Mouse (Mus musculus) lung, postnatal 4 days (tissue): ENCODE measurements at regions not wholly inside any gene's neighbourhood (a gene's known extent, or its start where the extent isn't known, plus 50 kb on each side); places are given as distances from the start of the nearest gene placed in this dataset.

Source experiments
- DNase-seq, 2 experiments: peaks; one replicate each; pipeline ENCODE4 v3.0.0; 2021

- DNase-seq = peak; percentile 19 to 25
Measured at GRCm38 (mm10) chr13:90738513-90738912, 166.6 kb downstream of the Atp6ap1l start.

- no peak for DNase-seq
Measured at GRCm38 (mm10) chr13:90733265-90733664, 171.9 kb downstream of the Atp6ap1l start.

GRCm38 (mm10) chr13:90729078-90729477 is 176.1 kb downstream of the Atp6ap1l start:
- no peak for DNase-seq

DNA sequence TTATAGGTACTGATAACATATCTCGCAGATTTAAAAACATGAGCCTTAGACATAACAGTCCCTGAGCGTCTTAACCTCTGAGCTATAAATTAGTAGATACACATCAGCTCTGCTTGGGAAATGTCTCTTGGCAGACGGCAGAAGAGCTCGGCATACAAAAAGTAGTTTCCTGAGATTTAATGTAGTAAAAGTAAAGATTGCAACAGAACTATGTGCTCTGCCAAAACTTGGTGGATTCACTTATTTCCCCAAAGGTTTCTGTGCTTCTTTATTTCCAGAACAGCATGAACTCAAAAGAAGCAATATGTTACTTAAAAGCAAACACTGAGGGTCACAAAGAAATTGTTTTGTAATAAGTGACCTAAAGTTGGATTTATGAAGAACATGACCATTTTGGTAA is 177.3 kb downstream of the Atp6ap1l start:
- DNase-seq = no peak

- peak; percentile 6 to 47 for DNase-seq
Measured at GRCm38 (mm10) chr13:90725053-90725827, 179.9 kb downstream of the Atp6ap1l start.

DNA sequence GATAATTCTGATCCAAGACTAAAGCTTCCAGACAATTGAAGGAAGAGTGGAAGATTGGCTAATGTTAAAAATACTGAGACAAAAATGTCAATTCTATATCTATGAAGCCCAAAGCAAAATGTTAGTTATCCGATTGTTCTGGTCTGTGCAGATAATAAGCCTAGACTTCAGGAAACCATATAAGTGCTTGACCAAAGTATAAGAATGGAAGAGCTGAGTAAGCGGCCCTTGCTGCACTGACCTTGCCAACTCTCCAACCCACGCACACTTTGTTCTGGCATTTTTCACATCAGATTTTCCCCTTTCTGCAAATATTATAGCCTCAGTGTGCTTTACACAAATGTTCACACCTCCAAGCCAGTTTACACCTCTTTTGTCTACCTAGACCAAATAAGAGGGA is 180.6 kb downstream of the Atp6ap1l start:
- no peak for DNase-seq

GRCm38 (mm10) chr13:90723533-90723898 is 181.6 kb downstream of the Atp6ap1l start:
- no peak for DNase-seq

GRCm38 (mm10) chr13:90722599-90723532 is 182.3 kb downstream of the Atp6ap1l start:
- no peak for DNase-seq

DNA sequence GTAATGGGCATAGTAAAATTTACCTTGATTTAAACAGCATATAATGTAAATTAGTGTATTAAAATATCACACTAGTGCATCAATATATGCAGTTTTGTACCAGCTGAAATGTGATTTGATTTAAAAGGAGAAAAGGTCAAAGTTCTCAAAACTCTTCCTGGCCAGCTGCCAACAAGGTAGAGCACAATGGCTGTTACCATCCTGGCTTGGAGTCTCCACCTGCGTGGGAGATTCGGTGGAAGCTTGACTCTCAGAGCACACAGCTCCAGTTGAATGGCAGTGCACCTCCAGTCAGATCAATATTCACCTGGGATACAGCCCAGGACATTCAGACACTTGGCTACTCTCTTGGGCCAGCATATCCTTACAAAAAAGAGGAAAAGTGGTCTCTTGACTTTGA is 220.8 kb downstream of the Atp6ap1l start:
- DNase-seq = no peak

GRCm38 (mm10) chr13:90679162-90680010 is 225.8 kb downstream of the Atp6ap1l start:
- DNase-seq = no peak

DNA sequence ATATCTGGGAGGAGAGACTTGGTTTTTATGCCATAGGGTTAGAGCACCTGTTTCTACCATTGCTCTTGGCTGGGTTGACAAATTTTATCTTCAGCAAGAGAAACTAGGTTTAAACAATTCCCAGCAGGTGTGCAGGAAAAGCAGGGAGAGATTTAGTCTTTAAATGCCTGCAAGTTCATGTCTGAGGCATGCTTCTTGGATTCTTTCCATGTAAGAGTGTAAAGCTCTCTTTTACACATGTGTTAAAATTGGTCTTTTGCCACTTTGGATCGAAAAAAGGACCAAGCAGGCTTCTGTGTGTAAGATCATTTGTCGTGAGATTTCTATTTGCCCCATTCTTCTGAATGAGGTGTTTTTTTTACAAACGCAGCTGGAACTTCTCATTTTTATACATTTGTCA is 231.3 kb downstream of the Atp6ap1l start:
- no peak for DNase-seq

GRCm38 (mm10) chr13:90673079-90673478 is 232.1 kb downstream of the Atp6ap1l start:
- no peak for DNase-seq

GRCm38 (mm10) chr13:90661567-90662141 is 243.5 kb downstream of the Atp6ap1l start:
- DNase-seq = no peak

DNA sequence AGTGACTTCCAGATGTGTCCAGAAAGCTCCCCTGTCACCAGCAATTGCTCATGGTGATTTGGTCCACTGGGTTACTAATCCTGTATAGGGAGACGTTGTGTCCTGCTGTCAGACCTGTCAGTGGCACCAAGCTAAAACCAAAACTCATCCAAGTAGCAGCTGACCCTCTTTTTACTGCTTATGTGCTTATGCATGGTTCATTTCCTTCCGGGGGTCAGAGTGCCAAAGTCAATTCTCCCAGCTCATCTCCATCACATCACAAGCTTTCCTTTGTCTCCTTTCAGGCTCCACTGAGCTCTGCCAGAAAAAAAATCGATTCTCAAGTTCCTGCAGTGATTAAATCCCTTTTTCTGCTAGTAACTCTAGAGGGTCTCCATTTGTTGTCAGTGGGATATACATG is 244.2 kb downstream of the Atp6ap1l start:
- no peak for DNase-seq

- DNase-seq = no peak
Measured at GRCm38 (mm10) chr13:90659087-90659486, 246.1 kb downstream of the Atp6ap1l start.

GRCm38 (mm10) chr13:90646356-90646755 is 258.8 kb downstream of the Atp6ap1l start:
- DNase-seq = no peak

- DNase-seq = no peak
Measured at GRCm38 (mm10) chr13:90644216-90644615, 260.9 kb downstream of the Atp6ap1l start.

GRCm38 (mm10) chr13:90643575-90644215 is 261.5 kb downstream of the Atp6ap1l start:
- no peak for DNase-seq

DNA sequence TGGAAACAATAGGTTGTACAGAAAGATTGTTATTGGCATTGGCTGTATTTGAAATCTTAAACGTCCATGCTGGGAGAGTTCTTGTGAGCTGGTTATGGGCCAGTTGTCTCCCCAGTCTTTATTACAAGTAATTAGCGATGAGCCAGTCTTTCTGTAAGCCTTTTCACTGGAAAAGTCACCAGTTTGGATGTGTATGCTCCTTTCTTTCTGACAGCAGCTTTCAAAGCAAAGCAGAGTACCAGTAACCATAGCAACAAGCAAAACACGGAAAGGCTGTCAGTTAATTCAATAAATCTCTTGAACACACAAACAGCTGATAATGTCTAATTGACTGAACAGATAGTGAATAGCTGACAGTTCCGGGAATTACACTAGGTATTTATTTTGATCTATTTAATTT is 262.0 kb downstream of the Atp6ap1l start:
- no peak for DNase-seq

DNA sequence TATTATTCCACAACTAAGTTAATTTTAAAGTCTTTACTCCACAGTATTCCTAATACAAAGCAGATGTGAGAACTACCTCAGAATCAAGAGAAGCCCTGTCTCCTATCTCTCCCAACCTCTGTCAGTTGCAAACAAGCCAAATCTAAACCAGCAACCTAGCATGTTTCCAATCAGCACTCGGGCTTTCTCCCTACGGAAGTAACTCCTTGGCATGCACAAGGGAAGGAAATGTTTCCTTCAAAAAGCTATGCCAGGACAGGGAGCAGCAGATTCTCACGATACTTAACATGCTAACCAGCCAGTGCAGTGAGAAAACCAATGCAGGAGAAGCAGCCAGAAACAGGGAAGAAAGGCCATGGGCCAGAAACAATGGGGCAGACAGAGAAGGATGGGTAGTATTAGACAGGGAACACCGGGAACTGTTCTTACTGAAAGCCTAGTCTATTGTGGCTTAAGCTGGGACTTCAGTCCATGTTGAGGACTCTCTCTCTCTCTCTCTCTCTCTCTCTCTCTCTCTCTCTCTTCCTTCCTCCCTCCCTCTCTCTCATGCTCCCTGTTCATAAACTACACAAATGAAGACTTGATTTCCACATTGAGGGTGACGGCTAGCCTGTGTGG is 262.8 kb downstream of the Atp6ap1l start:
- no peak for DNase-seq
